Mouse (Mus musculus) left cerebral cortex, adult 11 months (tissue): Measurements from ENCODE around the gene Alad.
"Not testable (repeated sequence)": the region's sequence is repeated elsewhere in the genome, so short reads cannot be mapped to it uniquely, and the experiment has no call there.

ENCODE experiments used
- DNase-seq: peaks from one replicate; pipeline ENCODE4 v3.0.0; 2022; ENCODE audit warnings: low spot score

Alad gene

DNA sequence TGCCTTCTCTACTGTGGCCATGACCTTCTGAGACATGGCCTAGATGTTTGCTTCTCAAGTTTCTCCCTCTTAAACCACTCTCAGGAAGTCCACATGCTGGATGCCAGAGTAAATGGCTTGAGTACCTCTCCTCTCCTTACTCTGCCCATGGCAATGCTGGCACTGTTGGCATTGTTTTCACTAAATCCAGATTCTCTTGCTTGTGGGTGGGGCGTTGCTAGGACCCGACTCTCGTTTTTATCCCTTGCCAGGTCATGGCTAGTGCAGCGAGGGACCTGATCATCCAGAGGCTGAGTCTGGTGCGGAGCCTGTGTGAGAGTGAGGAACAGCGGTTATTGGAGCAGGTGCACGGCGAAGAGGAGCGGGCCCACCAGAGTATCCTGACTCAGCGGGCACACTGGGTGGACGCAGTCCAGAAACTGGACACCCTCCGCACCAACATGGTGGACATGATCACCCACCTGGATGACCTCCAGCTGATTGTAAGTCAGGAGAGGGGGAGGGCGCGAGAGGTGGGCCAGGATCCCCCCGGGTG is 33.5 kb downstream of the Alad start:
- DNase-seq = no peak

DNA sequence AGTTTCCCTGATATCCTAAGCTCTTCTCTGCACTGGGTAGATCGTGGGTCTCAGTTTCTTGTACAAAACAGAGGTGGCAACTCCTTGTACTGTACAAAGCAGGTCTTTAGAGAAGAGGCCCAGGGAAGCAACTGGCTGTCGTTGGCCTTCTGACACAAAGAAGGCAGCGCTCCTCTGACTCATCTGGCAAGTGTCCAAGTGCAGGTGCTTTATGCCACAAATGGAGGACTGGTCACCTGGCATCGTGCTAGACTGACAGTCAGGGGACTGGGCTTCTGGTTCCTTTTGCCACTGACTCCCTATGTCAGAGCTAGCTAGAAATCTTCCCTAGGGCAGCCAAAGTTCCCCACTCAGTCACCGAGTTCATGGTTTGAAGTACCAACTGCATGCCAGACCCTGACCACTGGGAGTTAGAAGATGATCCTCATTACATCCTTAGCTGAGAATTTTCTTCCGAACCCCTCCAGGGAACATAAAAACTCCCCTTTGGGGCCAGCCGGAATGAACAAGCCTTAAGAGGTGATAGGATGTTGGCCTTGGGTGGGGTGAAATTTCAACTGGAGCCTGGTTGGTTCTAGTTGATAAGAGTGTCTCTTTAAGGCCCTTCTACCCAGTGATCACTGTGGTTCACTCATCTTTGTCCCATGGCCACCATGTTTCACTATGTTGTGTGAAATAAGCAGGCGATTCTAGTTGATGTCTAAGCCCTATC is 34.1 kb downstream of the Alad start:
- no peak for DNase-seq

DNA sequence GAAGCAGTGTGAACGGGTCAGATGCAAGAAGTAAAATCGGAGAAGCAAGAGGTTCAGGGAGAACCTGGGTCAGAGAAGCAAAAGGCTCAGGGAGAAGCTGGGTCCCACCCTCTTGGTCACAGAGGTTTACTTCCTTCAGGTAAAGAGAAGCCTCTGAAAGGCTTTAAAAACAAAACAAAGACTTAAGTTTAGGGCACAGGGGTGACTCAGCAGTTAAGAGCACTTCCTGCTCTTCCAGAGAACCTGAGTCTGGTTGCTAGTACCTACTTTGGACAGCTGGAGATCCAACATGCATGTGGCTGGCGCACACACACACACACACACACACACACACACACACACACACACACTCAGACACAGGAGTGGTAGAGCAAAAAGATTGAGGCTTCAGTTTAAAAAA is 34.8 kb downstream of the Alad start:
- no peak for DNase-seq

DNA sequence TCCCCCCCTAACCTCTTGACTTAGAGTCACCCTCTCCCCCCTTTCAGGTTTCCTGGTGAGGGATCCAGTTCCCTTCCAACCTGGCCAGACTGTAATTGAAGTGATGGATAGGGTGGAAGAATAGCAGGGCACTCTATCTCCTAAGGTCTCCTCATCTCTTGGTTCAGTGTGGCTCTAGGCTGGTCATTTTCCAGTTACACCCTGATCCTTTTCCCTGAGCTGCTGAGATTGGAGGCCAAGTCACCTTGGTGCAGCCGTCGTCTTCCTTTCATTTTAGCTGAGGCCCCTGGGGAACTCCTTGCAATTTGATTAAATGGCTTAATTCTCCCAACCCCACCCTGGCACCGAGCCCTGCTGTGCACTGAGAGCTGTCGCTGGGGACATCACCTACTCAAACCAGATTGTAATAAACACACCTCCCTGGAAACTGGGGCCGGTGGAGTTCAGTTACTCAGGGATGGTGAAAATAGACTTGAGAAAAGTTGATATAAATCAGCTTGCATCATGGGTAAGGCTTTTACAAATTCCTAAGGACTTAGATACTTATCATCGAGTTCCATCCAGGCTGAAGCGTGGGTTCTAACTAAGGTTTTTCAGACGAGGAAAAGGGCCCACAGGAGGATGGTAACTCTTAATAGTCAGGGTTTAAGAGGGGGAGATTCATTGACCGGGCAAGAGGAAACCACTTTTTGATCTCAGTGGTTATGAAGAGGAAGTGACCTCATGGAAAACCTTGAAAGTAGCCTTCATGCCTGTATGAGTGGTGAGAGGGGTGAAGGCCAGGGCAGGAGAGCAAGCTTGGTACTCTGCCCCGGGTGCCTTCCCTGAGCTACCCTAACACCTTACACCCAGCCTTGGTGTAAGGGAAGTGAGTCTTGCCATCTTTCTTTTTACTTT is 38.8 kb downstream of the Alad start:
- DNase-seq = no peak

DNA sequence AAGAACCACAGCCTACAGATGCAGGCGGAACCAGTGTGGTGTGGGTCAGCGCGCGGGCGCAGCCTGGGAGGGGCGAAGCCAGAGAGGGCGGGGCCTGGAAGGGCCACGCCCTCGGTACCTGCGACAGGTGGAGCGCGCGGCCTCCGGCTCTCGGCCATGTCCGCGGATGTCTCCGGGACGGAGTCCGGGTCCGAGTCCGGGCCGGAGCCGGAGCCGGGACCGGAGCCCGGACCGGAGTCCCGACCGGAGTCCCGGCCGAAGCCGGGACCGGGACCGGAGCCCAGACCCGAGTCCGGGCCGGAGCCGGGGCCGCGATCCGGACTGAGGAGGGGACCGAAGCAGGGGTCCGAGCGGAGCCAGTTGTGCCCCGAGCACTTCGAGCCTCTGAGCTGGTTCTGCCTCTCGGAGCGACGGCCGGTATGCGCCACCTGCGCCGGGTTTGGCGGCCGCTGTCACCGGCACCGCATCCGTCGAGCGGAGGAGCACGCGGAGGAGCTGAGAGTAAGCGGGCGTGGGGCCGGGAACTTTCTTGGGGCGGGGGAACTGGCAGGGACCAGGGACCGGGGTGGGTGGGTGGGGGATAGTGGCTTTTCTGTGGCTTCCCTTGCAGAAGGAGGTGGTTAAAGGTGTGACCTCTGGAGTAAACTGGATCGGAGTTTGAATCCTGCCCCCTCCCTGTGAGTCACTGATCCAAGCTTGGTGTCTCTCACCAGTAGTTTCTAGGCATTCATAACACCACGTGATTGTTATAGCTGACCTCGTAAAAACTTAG is 39.6 kb downstream of the Alad start, which contains the start of gene Bspry:
Gene Bspry (plus strand): TSS at position 117 of the 772 bp plus-strand sequence.
- DNase-seq = no peak

DNA sequence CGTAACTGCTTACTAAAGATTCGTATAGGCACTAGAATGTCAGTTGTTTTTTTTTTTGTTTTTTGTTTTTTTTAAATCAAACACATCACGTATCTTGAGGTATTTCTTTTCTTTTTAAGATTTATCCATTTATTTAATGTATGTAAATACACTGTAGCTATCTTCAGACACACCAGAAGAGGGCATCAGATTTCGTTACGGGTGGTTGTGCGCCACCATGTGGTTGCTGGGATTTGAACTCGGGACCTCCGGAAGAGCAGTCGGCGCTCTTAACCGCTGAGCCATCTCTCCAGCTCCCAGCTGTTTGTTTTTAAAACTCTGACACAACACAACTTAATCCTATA is 40.2 kb downstream of the Alad start:
- DNase-seq = not testable (repeated sequence)

DNA sequence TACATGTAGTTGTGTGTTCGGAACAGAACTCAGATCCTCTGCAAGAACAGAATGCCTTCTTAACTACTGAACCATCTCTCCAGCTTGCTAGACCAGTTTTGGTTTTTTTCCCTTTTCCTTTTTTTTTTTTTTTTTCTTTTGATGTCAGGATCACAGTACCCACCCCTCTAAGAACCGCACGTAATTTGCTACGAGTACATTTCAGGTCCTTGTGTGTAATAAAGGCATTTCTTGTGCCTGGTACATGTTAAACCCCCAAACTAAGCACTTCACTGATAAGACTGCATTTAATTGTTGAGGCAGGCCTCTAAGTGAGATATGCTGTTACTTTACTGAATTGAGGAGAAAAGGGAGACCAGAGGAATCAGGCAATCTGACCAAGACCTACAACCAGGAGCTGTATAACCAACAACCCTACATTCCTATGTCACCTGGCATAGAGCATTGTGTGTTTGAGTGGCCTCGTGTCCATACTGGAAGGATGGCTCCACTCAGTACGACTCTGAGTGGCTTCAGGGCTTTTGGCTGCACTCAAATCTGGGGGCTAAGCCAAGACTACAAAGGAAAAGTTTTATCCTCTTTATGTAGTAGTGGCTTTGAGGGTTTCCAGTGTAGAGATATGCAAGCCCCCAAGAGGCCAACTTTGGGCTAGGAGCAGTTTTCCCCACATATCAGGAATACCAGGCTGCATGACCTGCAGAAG is 42.0 kb downstream of the Alad start:
- DNase-seq = no peak

DNA sequence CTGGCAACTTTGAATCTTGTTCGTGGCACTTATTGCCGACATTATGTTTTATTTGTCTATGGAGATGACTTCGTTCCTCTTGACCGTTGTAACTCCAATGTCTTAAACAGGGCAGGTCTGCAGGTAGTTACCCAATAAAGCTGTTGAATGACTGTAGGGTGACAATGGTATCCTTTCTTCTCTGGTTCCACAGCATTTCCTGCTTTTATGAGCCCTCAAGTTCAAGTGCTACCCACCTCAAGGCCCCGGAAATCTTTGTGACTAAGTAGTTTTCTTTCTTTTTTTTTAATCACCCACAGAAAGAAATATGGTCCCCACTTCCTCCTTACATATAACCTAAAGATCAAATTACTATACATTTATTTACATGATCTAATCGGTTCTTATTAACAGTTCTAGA is 43.9 kb downstream of the Alad start:
- no peak for DNase-seq

DNA sequence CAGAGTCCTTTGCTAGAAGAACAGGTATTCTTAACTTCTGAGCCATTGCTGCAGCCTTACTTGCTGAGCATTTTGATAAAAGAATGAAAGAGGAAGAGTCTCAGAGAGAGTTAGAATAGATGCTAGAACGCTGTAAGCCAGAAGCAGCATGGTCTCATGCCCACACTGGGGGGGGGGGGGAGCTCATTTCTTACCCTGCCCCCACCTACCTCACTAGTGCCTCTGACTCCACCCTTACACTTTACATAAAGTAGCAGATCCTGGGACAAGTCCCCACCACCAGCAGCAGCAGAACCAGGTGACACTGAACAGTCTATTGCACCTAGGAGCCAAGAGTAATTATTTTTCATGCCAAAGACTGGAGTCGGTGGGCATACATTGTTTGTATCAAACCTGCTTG is 44.6 kb downstream of the Alad start:
- no peak for DNase-seq

DNA sequence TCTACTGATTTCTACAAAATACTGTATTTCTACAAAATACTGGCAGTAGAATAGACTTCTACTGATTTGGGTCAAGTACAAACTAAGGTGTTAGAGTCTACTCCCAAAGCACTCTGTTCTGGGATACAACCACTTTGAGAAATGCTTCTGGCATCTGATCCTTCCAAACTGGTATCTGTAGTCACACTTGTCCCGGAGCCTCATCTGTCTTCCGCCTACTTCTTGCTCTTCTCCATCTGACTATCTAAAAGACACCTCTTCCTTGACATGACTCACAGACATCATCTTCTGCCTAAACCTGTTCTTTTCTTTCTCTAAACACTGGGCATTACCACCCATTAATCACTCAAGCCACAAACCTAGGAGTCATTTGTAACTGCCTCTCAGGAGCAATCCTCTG is 47.6 kb downstream of the Alad start:
- DNase-seq = peak; percentile 31

DNA sequence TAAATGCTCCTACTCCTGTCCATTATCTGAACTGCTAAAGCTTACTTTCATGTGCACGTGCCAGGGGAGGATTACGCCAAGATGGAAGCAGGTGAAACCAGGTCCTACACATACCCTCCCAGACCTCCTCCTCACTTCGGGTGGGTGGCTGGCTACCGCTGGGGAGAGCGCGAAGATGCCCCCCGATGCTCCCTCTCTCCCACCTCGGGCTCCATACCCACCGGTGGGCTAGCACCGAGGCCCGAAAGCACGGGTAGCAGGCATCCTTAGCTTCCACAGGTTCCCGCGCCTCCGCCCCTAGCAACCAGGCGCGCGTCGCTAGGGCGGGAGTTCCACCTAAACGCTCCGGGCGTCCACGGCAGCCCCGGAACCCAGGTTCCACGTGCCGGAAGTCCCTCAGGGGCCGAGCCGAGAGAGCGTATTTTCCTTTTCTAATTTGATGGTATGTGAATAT is 49.1 kb downstream of the Alad start, which contains the start of gene Wdr31:
Gene Wdr31 (minus strand): TSS at position 299 of the 454 bp plus-strand sequence.
- peak; percentile 70 for DNase-seq

DNA sequence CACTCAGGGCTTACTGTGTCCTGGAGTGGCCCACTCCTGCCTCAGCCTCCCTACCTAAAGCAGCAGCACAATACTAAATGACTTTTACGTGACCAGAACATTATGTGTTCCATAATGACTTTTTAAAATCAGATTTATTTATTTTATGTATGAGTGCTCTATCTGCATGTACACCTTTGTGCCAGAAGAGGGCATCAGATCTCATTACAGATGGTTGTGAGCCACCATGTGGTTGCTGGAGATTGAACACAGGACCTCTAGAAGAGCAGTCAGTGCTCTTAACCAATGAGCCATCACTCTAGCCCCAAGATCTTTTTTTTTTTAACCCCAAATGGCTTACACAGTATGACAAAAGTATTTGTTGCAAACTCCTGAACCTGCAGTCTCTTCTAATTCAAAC is 51.6 kb downstream of the Alad start:
- no peak for DNase-seq

DNA sequence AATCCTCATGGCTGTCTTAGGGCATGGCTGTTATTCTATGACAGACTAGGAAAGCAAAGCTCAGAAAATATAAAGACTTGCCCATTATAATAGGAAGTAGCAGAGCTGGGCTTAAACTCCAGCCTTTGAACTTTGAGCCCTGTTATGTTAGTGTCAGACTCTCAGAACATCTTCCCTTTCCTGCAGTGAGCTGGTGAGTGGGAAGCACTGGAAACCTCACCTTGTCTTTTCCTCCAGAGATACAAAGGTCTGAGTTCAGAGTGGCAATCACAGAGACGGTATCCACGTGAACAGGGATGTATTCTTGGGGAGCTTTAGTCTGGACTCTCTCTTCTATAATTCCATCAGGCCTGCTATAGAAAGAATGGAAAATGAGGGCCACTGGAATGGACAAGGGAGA is 56.6 kb downstream of the Alad start:
- DNase-seq = no peak

DNA sequence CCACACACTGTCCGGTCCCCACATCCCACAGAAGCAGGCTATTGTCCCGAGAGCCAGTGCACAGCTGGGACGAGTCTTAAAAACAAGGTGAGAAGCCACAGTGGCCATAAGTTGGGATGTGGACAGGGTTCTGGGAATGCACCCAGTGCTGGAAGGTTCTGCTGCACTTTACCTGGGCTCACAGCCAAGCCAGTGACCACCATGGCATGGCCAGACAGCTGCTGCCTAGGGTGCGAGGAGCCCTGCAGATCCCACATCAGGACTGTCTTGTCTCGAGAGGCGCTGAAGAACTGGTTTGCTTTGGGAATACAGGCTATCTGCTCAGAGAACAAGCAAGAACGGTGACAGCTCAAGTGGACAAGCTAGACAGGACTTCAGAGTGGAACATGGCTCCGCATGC is 59.4 kb downstream of the Alad start:
- no peak for DNase-seq
